Mouse (Mus musculus): ENCODE results near the gene Rtp1. TPM values are rescaled to one million over a fixed set of nuclear protein-coding genes. Genes with fewer than 3 reads are reported as not detected.

Rtp1 gene
- total RNA-seq, 2 experiments from 2014 or later = not detected

GRCm38 (mm10) chr16:23452476-23452875 lies 23.5 kb downstream of the Rtp1 start:
- intact Hi-C loops (cut with DNase I) = loop anchor here (1.0 to 2.0 kb wide), 3 partner anchors 98 to 500 kb away; no protein-coding TSS in a partner anchor
- DNase-seq = peak; percentile 59 to 78

DNA sequence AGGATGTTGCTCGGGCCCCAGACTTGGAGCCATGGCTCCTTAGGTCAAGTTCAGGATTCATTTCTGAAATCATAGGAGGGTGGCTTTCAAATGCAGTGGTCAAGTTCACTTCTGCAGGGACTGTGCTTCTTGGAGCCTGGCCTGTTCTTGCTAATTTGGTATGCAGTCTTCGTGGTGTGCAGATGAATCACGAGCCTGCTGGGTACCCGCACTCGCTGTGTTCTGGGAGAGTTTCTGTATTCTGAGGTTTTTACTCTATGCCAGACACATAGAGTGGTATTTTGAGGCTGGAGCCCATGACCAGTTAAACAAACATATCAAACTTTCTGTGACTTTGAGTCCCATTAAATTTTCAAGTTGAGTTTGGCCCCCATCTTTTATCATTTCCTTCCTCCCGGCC lies 25.4 kb downstream of the Rtp1 start:
- no peak for DNase-seq
- intact Hi-C loops (cut with DNase I) = no loop called here

DNA sequence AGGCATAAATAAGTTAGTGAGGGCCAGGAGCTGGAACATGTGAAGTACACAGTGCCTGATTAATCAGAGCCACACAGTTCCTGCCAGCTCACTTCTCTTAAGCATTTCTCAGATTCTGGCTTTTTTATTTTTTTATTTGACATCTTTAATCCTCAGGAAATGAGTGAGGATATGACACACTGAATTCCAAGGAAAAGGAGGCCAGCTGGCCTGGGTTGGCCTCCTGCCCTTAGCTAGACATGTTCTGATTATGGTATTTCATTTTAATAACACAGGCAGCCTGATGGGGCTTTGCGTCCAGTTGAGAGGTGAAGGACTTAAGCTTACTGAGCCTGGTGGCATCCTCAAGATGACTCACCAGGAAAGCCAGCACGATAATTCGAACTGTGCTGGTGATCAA lies 27.6 kb downstream of the Rtp1 start:
- peak; percentile 72 to 75 for DNase-seq
- intact Hi-C loops (cut with DNase I) = no loop called here

- intact Hi-C loops (cut with DNase I) = no loop called here
Observed at GRCm38 (mm10) chr16:23457338-23457737, 28.4 kb downstream of the Rtp1 start.

DNA sequence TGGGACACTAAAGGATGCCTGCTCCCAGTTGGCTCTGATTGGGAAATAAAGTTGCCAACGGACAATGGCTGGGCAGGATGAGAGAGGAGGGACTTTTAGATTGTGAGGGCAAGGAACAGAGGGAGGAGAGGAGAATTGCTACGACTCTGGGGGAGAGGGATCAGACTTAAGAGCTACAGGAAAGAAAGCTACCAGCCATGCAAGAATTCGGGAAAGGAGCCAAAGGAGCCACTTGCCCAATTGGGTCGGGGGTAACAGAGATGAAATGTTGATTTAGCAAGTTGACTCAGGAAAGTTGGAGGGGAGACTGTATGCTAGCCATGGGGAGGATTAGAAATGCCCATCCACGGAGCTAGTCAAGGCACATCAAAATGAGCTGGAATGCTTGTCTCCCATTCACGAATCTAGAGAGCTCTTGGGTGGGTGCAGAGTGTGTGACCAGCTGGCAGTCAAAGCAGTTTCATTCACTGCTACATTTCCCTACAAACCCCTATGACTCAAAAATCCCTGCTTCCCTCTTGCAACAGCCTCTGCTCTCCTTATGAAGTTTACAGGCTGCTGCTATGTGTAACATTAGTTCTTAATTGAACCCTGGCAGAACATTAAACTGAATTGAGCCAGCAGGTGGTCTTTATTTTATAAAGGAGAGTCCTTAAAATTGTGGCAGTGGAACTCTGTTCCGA lies 30.1 kb downstream of the Rtp1 start:
- intact Hi-C loops (cut with DNase I) = no loop called here
- DNase-seq = no peak

More at GRCm38 (mm10) chr16:23457338-23457737, 28.4 kb downstream of the Rtp1 start:
- no peak for DNase-seq

GRCm38 (mm10) chr16:23463671-23464347 lies 34.9 kb downstream of the Rtp1 start:
- DNase-seq = no peak
- intact Hi-C loops (cut with DNase I) = no loop called here

DNA sequence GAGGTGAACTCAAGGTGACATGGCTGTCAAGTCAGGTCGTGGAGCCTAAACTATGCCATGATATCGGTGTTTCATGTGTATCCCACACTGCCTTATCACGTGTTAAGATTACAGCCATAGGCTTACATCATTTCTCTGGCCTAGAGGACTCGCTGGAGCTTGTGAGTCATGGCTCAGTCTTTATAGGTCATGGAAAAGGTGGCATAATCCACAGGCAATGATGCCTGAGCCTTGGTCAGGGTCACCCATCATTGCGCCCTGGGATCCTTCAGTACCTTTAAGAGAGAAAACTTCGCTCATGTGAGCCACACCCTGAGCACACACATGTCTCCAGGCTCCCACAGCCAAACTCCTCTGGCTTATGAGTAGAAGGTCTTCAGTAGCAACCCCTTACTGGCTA lies 42.6 kb downstream of the Rtp1 start:
- intact Hi-C loops (cut with DNase I) = no loop called here
- no peak for DNase-seq

- DNase-seq = no peak
- intact Hi-C loops (cut with DNase I) = no loop called here
Observed at GRCm38 (mm10) chr16:23472046-23472445, 43.1 kb downstream of the Rtp1 start.

- no peak for DNase-seq
- intact Hi-C loops (cut with DNase I) = no loop called here
Observed at GRCm38 (mm10) chr16:23475651-23476050, 46.7 kb downstream of the Rtp1 start.

- intact Hi-C loops (cut with DNase I) = no loop called here
- DNase-seq = no peak
Observed at GRCm38 (mm10) chr16:23476598-23476997, 47.7 kb downstream of the Rtp1 start.

GRCm38 (mm10) chr16:23479872-23480603 lies 51.1 kb downstream of the Rtp1 start:
- DNase-seq = no peak
- intact Hi-C loops (cut with DNase I) = no loop called here

DNA sequence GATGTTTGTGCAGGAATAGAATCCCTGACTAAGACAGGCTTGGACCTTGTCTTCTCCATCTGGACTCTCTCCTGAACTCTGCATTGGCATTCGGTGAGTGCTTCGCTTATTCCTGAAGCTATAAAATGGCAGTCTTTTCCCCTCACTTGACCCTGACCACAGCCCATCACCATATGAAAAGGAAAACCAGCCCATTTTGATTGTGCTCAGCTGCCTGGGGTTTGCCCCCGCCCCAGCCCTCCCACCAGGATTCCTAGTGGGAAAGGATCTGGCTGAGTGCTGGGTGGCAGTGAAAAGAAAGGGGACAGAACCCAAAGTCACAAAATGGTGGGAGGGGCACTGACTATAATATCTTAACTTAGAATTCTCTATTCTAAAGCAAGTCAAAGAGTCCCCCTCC lies 53.3 kb downstream of the Rtp1 start:
- no peak for DNase-seq
- intact Hi-C loops (cut with DNase I) = no loop called here

- intact Hi-C loops (cut with DNase I) = no loop called here
- DNase-seq = no peak
Observed at GRCm38 (mm10) chr16:23482846-23483245, 53.9 kb downstream of the Rtp1 start.

DNA sequence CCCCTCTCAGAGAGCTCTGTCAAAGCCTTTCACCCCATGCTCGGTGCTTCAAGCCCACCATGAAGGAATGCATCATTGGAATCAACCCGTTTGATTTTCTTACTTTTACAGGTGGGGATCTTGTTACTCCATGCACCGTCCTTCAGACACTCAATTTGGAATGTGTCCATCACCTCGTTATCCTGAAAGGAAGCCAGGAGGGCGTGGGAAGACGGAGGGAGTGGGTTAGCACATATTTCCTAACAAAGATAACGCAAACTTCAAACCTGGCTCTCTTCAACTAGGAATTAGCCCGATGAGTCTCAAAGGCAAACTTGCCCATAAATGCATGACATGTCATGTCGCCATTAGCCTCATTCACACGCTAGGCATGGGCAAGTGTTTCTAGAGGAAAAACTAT lies 54.4 kb downstream of the Rtp1 start:
- intact Hi-C loops (cut with DNase I) = no loop called here
- no peak for DNase-seq

Other genes with a start within 250 kb of the Rtp1 start
- 10 to 100 TPM; 14.4 to 17.9 TPM for gene St6gal1, start 204.4 kb upstream of the Rtp1 start, total RNA-seq (2021)
- gene Rtp4, start 91.2 kb downstream of the Rtp1 start, total RNA-seq (2021) = 1 to 10 TPM; 1.7 to 2.1 TPM
- gene Masp1, start 91.7 kb downstream of the Rtp1 start, total RNA-seq (2021) = 10 to 100 TPM; 24.5 TPM

Data from heart, postnatal 10 days (tissue).